Mouse (Mus musculus): Measurements from ENCODE around the gene Usp35.

The Usp35 gene

GRCm38 (mm10) chr7:97331726-97332666, at the start of gene Usp35, which contains the start of gene Kctd21:
Gene Usp35, minus strand, starts transcription at chr7:97332020.
Gene Kctd21, plus strand, starts transcription at chr7:97332327.
- peak; percentile 92 for DNase-seq (ENCODE audit: low read depth, low spot score)

DNA sequence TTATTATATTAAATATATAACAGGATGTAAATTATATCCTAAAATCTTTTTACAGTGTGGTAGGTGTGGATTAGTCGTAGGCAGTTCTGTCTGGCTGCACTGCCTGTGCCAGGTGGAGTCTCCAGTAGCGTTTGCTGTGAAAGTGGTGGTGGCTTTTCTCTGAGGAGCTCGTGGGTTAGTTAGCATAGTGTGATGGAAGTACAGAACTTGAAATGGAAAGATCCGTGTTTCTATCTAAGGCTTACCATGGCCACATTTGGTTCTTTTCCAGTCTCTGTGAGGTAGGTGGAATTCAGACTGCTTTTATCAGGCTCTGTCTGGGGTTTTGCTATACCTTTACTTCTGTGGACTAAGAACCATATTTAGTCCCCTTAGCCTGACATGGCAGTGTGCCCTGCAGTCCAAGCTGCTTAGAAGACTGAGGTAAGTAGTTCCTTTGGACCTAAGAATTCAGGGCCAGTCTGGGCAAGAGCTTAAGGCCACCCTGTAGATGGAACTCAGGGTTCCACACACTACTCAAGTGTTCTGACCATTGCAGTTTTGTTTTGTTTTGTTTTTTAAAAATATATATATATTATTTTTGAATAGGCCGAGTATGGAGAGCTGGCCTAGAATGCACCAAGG, 48.8 kb upstream of the Usp35 start:
- no peak for DNase-seq (ENCODE audit: low read depth, low spot score)

DNA sequence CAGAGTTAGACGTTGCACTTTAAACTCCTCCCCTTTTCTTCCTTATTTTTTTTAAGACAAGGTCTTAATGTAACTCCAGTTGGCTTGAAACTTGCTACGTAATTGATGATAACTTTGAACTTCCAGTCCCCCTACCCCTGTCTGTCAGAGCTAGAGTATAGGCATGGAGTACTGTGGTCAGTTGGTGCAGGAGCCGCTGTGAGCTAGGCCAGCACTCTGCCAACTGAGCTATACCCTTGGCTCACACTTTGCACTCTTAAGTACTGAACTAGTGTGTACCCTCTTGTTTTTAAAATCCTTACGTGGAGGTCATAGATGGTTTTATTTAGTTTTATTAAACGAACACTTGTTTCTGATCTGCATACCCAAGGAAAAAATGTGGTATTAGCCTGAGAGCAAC, 47.5 kb upstream of the Usp35 start:
- DNase-seq (ENCODE audit: low read depth, low spot score), result no peak

DNA sequence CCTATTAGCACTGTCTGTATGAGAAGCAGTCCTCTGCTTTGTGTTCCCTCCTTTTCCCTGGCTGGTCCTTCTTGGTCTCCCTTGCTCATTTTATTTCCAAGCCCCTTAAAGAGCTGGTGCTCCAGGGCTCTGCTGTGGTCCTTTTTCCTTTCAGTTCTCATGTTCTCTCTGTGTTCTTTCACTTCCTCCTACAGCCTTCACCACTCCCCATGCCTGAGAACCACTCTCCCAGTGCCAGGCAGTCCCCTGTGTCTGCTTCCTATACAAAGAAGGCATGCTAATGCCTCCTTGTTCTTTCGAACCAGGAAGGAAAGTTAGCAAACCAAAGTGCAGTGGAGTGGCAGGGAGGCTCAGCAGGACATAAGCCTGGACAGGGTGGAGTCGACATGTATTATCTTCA, 44.1 kb upstream of the Usp35 start:
- DNase-seq (ENCODE audit: low read depth, low spot score), result no peak

- DNase-seq (ENCODE audit: low read depth, low spot score), result no peak
Measured at GRCm38 (mm10) chr7:97375101-97375500, 43.3 kb upstream of the Usp35 start.

- DNase-seq (ENCODE audit: low read depth, low spot score), result no peak
Measured at GRCm38 (mm10) chr7:97365887-97366286, 34.1 kb upstream of the Usp35 start.

DNA sequence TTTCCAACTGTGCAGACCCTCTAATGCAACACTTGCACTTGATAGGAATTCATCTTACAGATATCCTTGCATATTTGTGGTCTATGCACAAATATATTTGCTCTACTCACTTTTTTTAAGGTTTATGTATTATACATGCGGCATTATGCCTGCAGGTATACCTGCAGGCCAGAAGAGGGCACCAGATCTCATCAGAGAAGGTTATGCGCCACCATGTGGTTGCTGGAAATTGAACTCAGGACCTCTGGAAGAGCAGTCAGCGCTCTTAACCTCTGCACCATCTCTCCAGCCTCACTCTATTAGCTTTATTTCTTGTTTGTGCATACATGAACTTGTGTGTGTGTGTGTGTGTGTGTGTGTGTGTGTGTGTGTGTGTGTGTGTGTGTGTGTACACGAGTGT, 29.6 kb upstream of the Usp35 start:
- no peak for DNase-seq (ENCODE audit: low read depth, low spot score)

DNA sequence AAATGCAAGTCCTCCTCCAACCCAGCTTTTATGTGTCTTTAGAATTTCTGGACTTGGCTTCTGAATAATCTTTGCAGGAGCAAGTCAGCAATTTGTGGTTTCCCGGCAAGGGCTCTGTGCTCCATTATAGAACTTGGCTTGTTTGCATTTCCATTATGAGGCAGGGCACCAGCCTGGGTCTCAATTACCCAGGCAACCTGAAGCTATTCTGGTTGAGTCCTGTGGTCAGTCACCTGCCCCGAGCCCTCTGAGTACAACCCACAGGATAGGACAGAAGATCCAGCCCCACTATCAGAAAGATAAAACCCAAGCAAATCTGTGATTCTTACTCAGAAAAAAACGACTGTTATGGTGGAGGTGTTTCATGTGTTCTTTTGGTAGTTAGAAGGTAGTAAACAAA, 29.1 kb upstream of the Usp35 start:
- DNase-seq (ENCODE audit: low read depth, low spot score), result no peak

DNA sequence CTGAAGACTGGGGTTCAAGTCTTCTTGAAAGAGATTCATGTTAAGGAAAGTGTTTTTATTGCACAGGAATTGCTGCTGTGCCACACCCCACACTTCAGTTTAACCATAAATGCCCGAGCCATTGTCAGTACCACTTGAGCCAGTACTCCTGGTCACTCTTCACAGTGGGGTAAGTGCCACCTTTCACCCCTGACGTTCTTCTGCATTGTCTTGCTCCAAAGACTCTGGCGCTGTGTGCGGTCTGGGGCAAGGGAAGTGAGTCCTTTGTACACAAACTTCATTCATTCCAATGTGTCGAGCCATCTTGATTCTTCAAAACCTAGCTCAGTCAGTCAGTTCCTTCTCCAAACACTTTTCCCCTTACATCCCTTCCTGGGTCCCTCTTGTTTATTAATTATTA, 28.3 kb upstream of the Usp35 start:
- DNase-seq (ENCODE audit: low read depth, low spot score), result no peak

DNA sequence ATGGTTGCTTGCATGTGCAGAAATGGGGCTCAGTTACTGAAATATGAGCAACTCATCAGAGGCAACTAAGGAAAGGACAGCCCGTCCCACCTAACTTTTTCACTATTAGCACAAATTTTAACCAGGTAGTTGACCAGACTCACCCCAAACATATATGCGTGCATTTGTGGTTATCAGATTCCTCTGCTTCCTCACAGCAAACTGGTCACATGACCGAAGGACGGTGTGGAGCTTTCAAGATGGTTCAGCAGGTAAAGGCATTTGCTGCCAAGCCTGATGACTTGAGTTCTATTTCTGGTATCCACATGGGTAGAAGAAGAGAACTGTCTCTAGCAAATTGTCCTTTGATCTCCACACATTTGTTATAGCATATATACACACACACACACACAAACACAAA, 26.5 kb upstream of the Usp35 start:
- no peak for DNase-seq (ENCODE audit: low read depth, low spot score)

DNA sequence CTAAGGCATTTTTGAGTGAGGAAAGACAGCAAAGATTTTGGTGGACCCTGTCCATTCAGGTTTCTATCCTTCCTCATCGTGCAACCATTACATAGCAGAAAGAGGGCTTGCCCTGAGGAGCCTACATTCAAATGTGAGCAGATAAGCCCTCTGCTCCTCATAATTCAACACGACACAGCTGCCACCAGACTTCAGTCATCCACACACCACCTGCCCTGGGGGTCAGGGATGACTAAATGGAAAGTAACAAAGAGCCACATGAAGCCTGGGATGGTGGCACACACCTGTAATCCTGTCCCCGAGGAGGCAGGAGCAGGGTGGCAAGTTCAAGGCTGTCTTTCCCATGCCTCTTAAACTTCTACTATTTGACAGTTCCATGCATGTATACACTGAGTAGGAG, 26.0 kb upstream of the Usp35 start:
- DNase-seq (ENCODE audit: low read depth, low spot score), result no peak

GRCm38 (mm10) chr7:97356875-97357276, 25.1 kb upstream of the Usp35 start:
- DNase-seq (ENCODE audit: low read depth, low spot score), result no peak

GRCm38 (mm10) chr7:97356253-97356652, 24.4 kb upstream of the Usp35 start:
- no peak for DNase-seq (ENCODE audit: low read depth, low spot score)

DNA sequence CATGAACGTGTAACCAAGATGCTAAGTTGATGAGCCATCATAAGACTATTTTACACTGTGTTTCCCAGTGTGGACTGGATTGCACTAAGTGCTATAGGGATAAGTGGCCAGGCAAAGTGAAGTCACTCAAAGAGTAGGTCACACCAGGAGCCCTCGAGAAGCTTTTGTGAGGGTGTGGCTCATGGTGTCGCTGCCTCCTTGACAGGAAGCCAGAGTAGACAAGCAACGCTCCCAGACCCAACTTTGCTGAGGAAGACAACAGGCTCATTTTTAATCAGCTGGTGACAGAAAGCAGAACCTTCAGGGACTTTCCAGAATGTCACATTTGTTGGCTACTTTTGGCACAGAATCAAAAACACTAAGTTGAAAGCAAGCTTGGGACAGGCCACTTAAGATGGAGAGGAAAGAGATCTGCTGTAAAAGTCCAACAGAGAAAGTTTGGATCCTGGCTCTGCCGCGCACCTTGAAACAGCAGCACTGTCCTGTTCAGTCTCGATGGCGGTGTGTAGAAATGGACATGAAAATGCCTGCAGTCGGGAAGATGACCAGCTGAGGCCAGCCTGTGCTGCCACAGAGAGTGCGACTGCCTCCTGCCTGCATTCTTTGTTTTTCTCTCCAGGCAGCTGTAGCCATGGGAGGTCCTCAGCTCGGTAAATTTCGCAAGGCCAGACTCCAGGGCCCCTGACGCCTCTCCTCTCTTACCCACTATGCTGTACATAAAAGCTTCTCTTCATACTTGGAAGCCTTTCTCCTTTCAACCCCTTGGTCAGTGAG, 23.4 kb upstream of the Usp35 start:
- no peak for DNase-seq (ENCODE audit: low read depth, low spot score)

DNA sequence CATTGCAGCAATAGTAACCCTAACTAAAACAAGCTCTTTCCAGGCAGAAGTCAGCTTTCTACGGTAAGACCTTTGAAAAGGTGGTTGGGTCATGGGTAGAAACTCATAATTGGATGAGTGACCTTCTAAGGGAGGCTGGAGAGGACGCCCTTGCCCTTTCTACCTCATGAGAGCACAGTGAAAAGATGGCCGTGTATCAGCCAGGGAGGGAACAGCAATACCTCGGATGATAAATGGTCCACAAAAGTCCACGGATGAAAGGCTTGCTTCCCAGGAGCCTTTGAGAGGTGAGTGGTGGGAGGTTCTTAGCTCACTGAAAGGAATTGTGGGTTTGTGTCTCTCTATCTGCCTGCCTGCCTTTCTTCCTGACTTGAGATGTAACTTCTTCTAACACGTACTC, 21.5 kb upstream of the Usp35 start:
- DNase-seq (ENCODE audit: low read depth, low spot score), result no peak

- DNase-seq (ENCODE audit: low read depth, low spot score), result no peak
Measured at GRCm38 (mm10) chr7:97351792-97352513, 20.1 kb upstream of the Usp35 start.

DNA sequence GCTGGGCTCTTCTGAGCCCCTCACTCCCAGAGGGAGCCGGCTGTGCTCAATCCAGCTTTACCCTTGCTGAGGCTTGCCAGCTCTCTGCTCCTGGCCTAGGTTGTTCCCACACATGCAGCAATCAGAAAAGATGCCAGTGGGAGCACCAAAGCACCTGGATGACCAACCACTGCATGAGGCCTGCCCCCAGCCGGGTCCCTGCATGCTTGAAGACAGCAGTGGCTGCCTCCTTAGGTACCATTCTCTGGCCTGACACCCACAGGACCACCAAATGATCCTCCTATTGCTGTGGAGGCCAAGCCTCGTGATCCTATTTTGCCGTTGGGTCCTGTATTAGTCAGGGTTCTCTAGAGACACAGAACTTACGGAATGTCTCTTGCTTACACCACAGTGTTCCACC, 19.1 kb upstream of the Usp35 start:
- DNase-seq (ENCODE audit: low read depth, low spot score), result no peak

- no peak for DNase-seq (ENCODE audit: low read depth, low spot score)
Measured at GRCm38 (mm10) chr7:97349438-97349837, 17.6 kb upstream of the Usp35 start.

GRCm38 (mm10) chr7:97348836-97349235, 17.0 kb upstream of the Usp35 start:
- no peak for DNase-seq (ENCODE audit: low read depth, low spot score)

- no peak for DNase-seq (ENCODE audit: low read depth, low spot score)
Measured at GRCm38 (mm10) chr7:97348318-97348717, 16.5 kb upstream of the Usp35 start.

GRCm38 (mm10) chr7:97347464-97347863, 15.6 kb upstream of the Usp35 start:
- DNase-seq (ENCODE audit: low read depth, low spot score), result no peak

DNA sequence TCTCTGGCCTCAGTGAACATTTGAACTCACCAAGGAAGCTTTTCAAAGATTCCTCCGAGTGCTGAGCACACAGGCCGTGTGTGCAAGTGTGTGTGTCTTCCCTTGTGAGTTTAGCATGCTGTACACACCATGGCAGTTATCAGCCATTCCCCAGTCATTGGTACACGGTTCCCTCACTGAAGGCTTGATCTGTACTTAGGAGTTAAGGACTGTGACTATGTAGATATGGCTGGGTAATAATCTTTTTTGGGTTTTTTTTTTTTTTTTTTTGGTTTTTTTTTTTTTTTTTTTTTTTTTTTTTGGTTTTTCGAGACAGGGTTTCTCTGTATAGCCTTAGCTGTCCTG, 15.0 kb upstream of the Usp35 start:
- DNase-seq (ENCODE audit: low read depth, low spot score), result no peak

Measured in brain, embryonic 18.5 days (tissue).